Mouse (Mus musculus): ENCODE results near the gene Elmo3.

Gene Elmo3

GRCm38 (mm10) chr8:105326968-105327367 lies 21.6 kb downstream of the Elmo3 start:
- no peak for DNase-seq (ENCODE audit: low spot score in 2 of 2)

GRCm38 (mm10) chr8:105330325-105330724 lies 24.9 kb downstream of the Elmo3 start:
- no peak for DNase-seq (ENCODE audit: low spot score in 2 of 2)

GRCm38 (mm10) chr8:105331469-105331868 lies 26.1 kb downstream of the Elmo3 start:
- DNase-seq (ENCODE audit: low spot score in 2 of 2), result no peak

DNA sequence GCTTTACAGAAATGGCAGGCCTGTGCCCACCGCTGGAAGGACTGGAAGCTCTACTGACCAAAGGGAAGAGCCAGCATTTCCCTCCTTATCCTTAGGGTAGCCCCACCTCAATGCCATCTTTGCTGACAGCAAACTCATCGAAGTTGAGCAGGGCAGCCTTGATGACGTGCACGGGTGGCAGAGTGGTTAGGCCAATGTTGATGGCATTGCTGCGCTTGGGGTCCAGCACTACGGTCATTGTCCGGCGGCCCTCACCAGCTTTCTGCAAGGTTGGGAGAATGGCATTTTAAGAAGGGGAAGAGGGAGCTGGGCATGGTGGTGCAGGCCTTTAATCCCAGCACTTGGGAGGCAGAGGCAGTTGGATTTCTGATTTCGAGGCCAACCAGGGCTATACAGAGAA lies 26.5 kb downstream of the Elmo3 start:
- DNase-seq (ENCODE audit: low spot score in 2 of 2), result no peak

DNA sequence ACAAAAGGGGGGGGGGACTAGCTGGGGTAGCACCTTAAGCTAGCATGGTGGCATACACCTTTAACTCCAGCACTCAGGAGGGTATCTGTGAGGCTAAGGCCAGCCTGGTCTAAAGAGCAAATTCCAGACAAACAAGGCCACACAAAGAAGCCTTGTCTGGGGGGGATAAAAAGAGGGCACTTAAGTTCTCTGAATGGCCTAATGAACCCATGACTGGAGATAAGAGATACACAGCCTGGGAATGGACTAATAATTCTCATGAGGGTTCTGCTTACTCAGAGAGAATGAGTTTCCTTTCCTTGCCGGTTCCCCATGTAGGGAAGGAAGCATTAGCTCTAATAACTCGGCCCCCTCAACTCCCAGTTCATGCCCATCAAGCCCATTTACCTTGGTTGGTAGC lies 27.1 kb downstream of the Elmo3 start:
- no peak for DNase-seq (ENCODE audit: low spot score in 2 of 2)

GRCm38 (mm10) chr8:105336373-105337130 lies 31.2 kb downstream of the Elmo3 start:
- no peak for DNase-seq (ENCODE audit: low spot score in 2 of 2)

DNA sequence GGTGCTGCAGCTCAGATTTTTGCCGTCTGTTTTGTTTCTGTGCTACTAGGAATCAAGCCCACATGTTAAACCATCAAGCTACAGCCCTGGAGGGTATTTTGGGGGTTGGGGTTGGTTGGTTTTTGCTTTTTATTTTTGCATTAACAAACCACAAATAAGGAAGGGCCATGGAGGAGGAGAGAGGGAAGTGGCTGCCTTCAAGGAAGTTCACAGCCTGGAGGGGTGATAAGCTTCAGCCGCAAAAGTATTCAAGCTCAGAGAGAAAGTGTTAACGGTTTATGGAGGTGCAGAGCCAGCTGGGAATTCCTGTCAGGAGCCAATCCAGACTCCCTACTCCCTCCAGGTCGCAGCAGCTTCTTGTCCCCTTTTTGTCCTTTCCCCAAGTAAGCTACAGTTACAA lies 33.6 kb downstream of the Elmo3 start:
- no peak for DNase-seq (ENCODE audit: low spot score in 2 of 2)

DNA sequence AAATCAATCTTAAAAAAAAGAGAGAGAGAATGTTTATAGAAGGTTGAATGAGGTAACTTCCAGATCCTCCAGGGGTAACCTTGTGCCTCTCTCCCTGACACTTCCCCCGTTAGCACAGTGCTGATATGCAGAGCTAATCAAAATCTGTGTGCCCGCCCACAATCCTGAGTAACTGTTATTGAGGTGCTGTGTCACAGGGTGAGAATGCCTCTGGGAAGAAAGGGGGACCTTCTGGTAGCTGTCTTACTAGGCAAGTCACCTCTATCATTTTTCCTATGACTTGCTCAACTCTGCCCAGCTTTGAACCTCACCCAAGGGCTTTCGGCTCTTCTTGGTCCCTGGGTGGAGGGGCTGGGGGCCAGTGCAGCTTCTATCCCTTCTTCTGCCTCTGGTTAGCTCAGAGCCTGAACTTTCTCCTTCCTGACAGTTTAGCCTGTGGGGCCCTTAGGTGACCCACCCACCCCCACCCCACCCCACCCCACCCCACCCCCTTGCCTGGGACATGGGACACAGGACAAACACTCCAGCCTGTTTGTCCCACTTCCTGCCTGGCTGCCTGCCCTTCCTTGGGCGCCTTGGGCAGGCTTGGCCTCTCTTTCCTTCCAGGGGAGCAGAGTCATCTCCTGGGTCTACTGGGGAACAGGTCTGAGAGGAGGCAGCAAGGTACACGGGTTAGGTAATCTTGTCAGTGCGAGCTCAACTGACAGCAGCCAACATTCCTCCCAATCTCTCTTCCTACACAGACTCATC lies 34.7 kb downstream of the Elmo3 start:
- no peak for DNase-seq (ENCODE audit: low spot score in 2 of 2)

DNA sequence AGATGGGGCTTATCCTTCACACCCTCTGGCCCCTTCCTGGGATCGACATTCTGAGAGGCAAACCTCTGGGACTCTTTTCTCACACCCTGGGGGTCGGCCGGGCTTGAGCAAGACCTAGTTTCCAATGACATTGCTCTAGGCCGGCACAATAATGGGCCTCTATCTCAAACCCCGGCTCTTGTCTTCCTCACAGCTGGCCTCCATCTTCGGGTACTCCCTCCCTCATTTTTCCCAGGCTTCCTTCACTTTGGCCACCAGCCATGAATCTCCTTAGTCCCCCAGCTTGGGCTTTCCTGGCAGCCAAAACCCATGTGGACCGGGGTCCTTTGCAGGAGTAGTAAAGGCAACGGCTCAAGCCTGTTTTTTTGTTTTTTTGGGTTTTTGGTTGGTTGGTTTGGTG lies 36.0 kb downstream of the Elmo3 start:
- DNase-seq (ENCODE audit: low spot score in 2 of 2), result no peak

DNA sequence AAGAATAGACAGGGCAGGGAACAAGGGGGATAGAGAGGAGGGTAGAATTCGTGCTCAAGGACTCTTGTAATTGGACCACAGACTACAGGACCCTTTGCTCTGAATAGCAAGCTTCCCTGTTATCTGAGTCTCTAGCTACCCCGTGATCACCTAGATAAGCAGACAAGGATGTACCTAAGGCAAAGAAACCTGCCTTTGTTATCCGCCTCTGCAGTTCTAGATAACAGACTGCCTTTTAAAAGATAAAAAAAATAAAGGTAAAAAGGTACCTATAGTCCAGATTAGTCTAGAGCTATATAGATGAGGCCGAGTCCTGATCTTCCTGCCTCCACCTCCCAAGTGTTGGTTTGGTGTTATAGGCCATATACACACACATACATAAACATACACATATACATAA lies 37.4 kb downstream of the Elmo3 start:
- DNase-seq (ENCODE audit: low spot score in 2 of 2), result no peak

DNA sequence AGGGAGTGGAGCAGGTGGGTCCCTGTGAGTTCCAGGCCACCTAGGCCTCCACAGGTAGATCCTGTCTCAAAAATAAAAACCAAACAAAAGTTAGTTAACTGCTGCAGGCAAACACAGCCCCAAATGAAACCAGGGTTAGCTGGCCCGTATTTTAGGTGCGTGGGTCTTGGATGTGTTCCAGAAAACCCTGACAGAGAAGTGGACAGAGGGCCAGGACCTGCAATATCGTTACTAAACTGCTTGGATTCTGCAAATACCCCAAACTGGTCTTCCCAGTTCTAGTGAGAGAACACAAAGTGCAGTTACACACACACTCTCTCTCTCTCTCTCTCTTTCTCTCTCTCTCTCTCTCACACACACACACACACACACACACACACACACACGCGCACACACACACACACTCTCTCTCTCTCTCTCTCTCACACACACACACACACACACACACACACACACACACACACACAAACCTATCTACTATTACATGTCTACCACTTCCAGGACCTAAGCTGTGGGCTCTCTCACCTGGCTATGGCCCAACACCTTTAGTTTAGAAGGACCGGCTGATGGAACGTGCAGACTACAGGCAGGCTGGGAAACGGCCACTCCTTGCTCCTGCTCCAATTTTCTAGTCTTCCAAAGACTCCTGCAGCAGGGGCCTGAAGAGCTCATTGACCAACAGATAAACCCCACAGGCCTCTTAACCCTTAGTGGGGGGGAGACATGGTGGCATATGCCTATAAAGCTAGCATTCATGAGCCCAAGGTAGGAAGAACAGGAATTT lies 38.6 kb downstream of the Elmo3 start:
- DNase-seq (ENCODE audit: low spot score in 2 of 2), result no peak

DNA sequence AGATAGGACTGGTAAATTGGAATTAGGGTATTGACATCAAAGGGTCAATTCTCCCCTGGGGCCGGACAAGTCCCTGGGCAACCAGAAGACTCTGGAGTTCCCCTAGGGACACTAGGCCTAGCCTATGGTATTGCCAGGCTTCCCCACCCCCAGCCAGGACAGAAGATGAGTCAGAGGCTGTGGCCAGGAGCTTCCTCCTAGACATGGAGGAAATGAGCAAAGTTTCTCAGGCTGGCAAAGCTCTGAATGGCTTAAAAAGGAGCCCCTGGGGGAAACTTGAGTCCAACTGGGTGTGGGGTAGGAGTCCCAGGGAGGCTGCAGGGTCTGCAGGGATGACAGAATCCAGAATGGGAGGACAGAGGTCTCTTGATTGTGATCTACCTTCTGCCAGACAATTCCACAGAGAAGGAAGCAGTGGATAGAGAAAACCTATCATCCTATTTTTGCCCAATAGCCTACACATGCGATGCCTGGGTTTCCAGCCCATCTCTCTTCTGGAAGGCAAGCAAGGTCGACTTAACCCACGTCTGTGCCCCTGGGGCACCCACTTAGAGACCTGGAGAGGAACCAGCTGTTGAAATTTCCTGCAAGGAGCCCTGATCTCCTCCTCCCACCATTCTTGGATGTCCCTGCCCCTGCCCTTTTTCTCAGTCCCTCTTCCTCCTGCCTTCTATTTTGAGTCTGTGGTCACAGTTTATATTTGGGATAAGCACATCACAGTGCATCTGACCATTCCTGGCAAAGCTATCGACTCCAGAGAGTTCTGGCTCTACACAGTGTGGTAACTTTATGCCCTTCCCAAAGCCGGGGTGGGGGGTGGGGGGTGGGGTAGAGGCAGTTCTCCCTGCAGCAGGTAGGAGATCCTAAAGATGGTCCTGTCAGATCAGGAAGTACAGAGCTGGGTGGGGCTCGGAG lies 39.9 kb downstream of the Elmo3 start:
- no peak for DNase-seq (ENCODE audit: low spot score in 2 of 2)

- peak; percentile 63 to 84 for DNase-seq (ENCODE audit: low spot score in 2 of 2)
These were observed 41.4 kb downstream of the Elmo3 start for GRCm38 (mm10) chr8:105346611-105347427.

DNA sequence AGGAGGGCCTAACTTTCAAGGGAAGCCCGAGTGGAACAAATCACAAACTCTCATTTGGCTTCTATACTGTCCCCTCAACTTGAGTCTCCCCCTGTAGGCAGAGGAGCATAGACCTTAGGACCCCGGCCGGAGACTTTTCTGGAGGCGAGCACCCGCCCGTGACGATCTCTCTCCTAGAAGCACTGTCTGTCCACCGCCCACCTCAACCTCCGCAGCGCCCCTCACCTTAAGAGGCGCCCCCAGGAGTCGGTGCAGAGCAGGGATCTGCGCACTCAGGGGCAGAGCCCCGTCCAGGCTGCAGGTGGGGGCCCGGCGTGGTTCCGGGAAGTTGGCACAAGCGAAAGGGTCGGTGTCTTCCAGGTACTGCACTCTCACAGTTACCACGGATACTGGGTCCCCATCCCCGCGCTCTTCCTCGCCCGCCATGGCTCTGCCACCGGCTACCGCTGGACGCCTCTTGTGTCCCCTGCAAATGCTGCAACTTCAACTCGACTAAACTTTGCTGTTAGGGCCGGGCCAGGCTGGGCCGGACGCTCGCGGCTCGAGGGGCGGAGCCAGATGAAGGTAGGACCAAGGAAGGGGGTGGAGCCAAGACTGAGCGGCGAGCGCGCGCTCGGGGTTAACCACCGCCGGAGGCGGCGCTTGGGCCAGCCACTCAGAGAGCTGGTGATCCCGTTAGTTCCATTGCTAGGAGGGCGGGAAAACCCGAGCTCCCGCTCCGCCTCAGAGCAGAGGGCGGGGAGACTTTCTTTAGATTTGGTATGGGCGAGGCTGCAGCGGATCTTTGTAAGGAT lies 42.2 kb downstream of the Elmo3 start, which contains the start of gene Fhod1:
Gene Fhod1, minus strand, starts transcription at position 526 of the 794 bp plus-strand sequence.
- peak; percentile 84 to 93 for DNase-seq (ENCODE audit: low spot score in 2 of 2)

DNA sequence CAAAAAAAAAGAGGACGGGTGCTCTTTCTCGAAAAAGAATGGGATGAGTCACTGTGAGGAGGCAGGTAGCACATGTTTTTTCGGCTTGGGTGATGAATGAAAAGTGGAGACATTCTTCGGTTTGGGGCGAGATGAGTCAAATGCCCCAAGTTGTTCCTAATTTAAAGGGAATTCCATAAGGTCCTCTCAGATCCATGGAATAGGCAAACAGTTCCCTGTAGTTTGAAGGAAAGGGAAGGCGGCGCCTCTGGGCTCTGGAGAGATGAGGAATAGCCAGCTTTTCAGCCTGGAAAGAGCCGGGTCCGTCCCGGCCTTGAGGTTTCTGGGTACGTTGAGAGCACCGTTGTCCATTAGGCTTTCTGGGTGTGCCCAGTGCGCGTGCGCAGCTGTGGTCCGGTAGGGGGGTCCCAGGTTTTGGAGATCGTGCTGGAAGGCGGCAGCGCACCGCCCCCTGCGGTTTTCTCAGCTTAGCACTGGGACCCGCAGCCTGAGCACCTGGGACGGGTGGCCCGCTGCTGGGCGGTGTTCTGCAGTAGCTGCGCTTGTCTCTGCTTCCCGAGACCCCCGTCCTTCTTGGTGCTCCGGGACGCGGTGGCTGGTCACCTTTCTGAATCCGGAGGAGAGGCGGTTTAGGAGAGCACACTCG lies 43.2 kb downstream of the Elmo3 start, which contains the start of gene Slc9a5:
Gene Slc9a5, plus strand, starts transcription at position 394 of the 646 bp plus-strand sequence.
- DNase-seq (ENCODE audit: low spot score in 2 of 2), result peak in 1 of 2 experiments; percentile 30

- no peak for DNase-seq (ENCODE audit: low spot score in 2 of 2)
These were observed 43.8 kb downstream of the Elmo3 start for GRCm38 (mm10) chr8:105349096-105349771.

GRCm38 (mm10) chr8:105350186-105350585 lies 44.8 kb downstream of the Elmo3 start:
- DNase-seq (ENCODE audit: low spot score in 2 of 2), result no peak

GRCm38 (mm10) chr8:105353583-105354135 lies 48.3 kb downstream of the Elmo3 start:
- no peak for DNase-seq (ENCODE audit: low spot score in 2 of 2)

All from urinary bladder, adult 18-20 months (tissue).